Mouse (Mus musculus) G1E (cell line): ENCODE results near the gene Pparg. TPM values are rescaled to one million over a fixed set of nuclear protein-coding genes. Genes with fewer than 3 reads are reported as not detected.

Source experiments
- ATAC-seq: 2 replicates; pipeline ENCODE4 v1.8.0; 2016; ENCODE audit warnings: mild to moderate bottlenecking; ENCODE audit not compliant: insufficient number of reproducible peaks, poor library complexity, low FRiP score, severe bottlenecking; ENCODE audit errors: extremely low read depth
- DNase-seq: peaks from one replicate; pipeline ENCODE4 v3.0.0; 2012; ENCODE audit warnings: low spot score
- H3K27me3 ChIP-seq: 2 replicates; pipeline ENCODE4 v1.6.1; 2012; ENCODE audit warnings: mild to moderate bottlenecking, low read length, inconsistent platforms; ENCODE audit not compliant: insufficient read depth
- H3K36me3 ChIP-seq: replicated peaks from 2 replicates; pipeline ENCODE3; 2012; ENCODE audit warnings: mild to moderate bottlenecking, inconsistent platforms
- H3K4me1 ChIP-seq: 2 replicates; pipeline ENCODE4 v1.6.1; 2012; ENCODE audit warnings: low read depth, low read length, inconsistent platforms, mixed read lengths; ENCODE audit not compliant: insufficient read depth
- H3K4me3 ChIP-seq: 2 replicates; pipeline ENCODE4 v1.5.1; 2012; ENCODE audit warnings: low read depth, mild to moderate bottlenecking, inconsistent platforms, low read length, moderate library complexity, mixed read lengths
- H3K9me3 ChIP-seq: replicated peaks from 2 replicates; pipeline ENCODE4 v1.6.1; 2012; ENCODE audit warnings: inconsistent platforms
- CTCF ChIP-seq: IDR thresholded peaks from 2 replicates; pipeline ENCODE4 v1.5.1; 2012; ENCODE audit warnings: low read depth, low read length, inconsistent platforms, mixed read lengths
- GATA1 ChIP-seq: IDR thresholded peaks from 2 replicates; pipeline ENCODE4 v1.6.1; 2012; ENCODE audit warnings: borderline replicate concordance, low read length, inconsistent platforms, mixed read lengths
- GATA2 ChIP-seq: IDR thresholded peaks from 2 replicates; pipeline ENCODE4 v1.6.1; 2012; ENCODE audit warnings: low read depth, low read length, inconsistent platforms, borderline replicate concordance
- POLR2AphosphoS5 ChIP-seq: IDR thresholded peaks from 2 replicates; pipeline ENCODE4 v1.6.1; 2012; ENCODE audit warnings: low read depth, low read length, inconsistent platforms; ENCODE audit not compliant: insufficient replicate concordance
- TAL1 ChIP-seq: conservative IDR thresholded peaks from 2 replicates; pipeline ENCODE4 v1.6.1; 2012; ENCODE audit warnings: low read depth, low read length, inconsistent platforms, mixed read lengths
- polyA plus RNA-seq: library from polyadenylated mRNA; stranded (reverse); fragments of >175 nt; gene quantifications from 2 replicates; pipeline ENCODE4 v1.2.3, GENCODE M21; 2012
- total RNA-seq, 2 experiments: library from RNA; stranded (forward) in 1 of 2; stranded (reverse) in 1 of 2; fragments of 200-1000 nt in 1 of 2; fragments of >200 nt in 1 of 2; fragmentation: Nextera tagmentation in 1 of 2; gene quantifications; 2 replicates each; pipeline ENCODE4 v1.2.3; 2014 to 2017

Gene Pparg
- total and polyA plus RNA-seq, 3 experiments = not detected

GRCm38 (mm10) chr6:115382712-115383111, 22.0 kb downstream of the Pparg start:
- ATAC-seq (no peak), DNase-seq (no peak)
- no peak overlapping the region for H3K4me3 ChIP-seq
- TF ChIP-seq CTCF (no peak), GATA2 (no peak), POLR2AphosphoS5 (no peak), TAL1 (no peak), GATA1 (no peak)
- peaks cover 6% of the 10 kb centered on the region; the same call in 1 of the 2 replicates for H3K27me3 ChIP-seq
- H3K4me1 ChIP-seq = no peaks in the 10 kb centered on the region
- H3K36me3 ChIP-seq = no peaks in the 10 kb centered on the region
- no peaks in the 10 kb centered on the region for H3K9me3 ChIP-seq

DNA sequence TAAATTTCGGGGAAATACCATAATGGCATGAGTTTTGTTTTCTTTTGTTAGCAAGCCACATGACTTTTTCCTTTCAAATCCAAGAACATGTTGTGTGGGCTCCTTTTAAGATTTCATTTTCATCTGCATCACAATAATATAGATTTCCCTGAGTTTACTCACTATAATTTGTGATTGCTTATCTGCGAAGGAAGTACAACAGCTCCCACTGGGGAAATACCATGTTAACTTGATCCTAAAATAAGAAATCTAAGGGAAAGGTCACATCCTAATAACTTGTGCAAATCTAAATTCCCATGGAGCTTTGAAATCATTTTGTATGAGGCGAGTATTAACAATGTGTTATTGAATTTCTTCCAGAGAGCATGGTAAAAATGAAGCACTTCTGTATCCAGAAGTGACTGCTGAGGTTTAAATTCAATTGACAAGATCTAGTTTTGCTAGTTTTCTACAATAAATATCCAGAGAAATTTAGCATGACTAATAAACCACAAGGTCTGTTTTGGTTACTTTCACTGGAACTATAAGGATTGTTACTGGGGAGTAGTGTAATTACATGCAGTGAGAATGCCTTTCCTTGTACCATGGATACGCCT, 29.3 kb downstream of the Pparg start:
- DNase-seq = no peak
- no peaks in the 10 kb centered on the region for H3K36me3 ChIP-seq
- ATAC-seq = no peak

GRCm38 (mm10) chr6:115396911-115397310, 36.2 kb downstream of the Pparg start:
- DNase-seq (no peak), ATAC-seq (no peak)
- Histone ChIP-seq H3K9me3 (no peaks in the 10 kb centered on the region), H3K4me3 (no peak overlapping the region), H3K36me3 (no peaks in the 10 kb centered on the region), H3K4me1 (no peaks in the 10 kb centered on the region), H3K27me3 (peaks cover 3% of the 10 kb centered on the region; the same call in 1 of the 2 replicates)
- TF ChIP-seq TAL1 (no peak), CTCF (no peak), GATA1 (no peak), POLR2AphosphoS5 (no peak), GATA2 (no peak)

More for the DNA sequence above, 29.3 kb downstream of the Pparg start:
- Histone ChIP-seq H3K9me3 (no peaks in the 10 kb centered on the region), H3K27me3 (peaks cover 6% of the 10 kb centered on the region; the same call in 1 of the 2 replicates), H3K4me3 (no peak overlapping the region), H3K4me1 (no peaks in the 10 kb centered on the region)
- no peak for TF ChIP-seq POLR2AphosphoS5

DNA sequence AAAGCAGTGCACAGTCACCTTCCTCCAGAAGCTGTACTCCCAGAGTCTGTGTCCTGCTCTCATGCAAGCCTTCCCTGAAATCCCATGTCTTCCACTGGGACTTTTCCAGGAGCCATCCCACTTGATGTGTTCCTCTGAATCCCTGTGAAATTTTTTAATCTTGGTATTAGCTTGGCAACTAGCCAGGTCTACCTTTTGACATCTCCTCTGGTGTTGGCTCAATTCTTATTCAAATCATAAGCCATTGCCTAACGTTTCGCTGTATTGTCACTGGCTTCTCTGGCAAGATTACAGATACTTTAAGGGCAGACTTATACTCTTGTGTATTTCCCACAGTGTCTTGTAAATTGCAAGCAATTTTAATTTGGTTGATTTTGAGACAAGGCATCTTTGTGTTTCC, 43.6 kb downstream of the Pparg start:
- H3K9me3 ChIP-seq = no peaks in the 10 kb centered on the region
- no peak for ATAC-seq
- no peak overlapping the region for H3K4me3 ChIP-seq
- H3K4me1 ChIP-seq = no peaks in the 10 kb centered on the region
- no peak for TF ChIP-seq CTCF
- TF ChIP-seq TAL1 = no peak
- TF ChIP-seq GATA2 = no peak
- TF ChIP-seq GATA1 = no peak
- TF ChIP-seq POLR2AphosphoS5 = no peak
- no peaks in the 10 kb centered on the region for H3K27me3 ChIP-seq
- no peak for DNase-seq
- H3K36me3 ChIP-seq = no peaks in the 10 kb centered on the region

- Histone ChIP-seq H3K4me1 (no peaks in the 10 kb centered on the region), H3K27me3 (peaks cover 3% of the 10 kb centered on the region; the same call in 1 of the 2 replicates), H3K9me3 (no peaks in the 10 kb centered on the region), H3K36me3 (no peaks in the 10 kb centered on the region), H3K4me3 (no peak overlapping the region)
- ATAC-seq (no peak), DNase-seq (no peak)
- TF ChIP-seq TAL1 (no peak), CTCF (no peak), GATA2 (no peak), POLR2AphosphoS5 (no peak), GATA1 (no peak)
Observed at GRCm38 (mm10) chr6:115411477-115411876, 50.7 kb downstream of the Pparg start.

DNA sequence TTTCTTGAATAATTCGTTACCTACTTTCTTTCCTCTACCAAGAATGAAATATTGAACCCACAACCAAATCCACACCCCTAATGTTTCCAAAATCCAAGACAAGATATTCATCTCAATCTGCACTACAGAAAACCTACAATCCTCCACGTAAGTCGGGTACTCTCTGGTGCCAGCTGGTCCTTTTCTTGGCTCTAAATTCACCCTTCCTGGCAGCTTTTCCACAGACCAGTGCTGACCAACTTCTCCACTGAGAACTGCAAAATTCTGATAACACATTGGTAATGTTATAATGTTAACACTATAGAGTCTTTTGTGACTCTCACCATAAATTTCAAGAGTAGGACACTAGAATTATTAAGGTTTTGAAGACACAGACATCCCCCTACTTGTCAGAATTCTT, 57.4 kb downstream of the Pparg start:
- TF ChIP-seq GATA2 (no peak), POLR2AphosphoS5 (no peak), GATA1 (no peak), TAL1 (no peak), CTCF (no peak)
- Histone ChIP-seq H3K36me3 (no peaks in the 10 kb centered on the region), H3K27me3 (peaks cover 1% of the 10 kb centered on the region; the same call in 1 of the 2 replicates), H3K4me3 (no peak overlapping the region), H3K4me1 (no peaks in the 10 kb centered on the region), H3K9me3 (no peaks in the 10 kb centered on the region)
- ATAC-seq = no peak
- DNase-seq = no peak
